Mouse (Mus musculus) frontal cortex, adult 2 months (tissue): ENCODE data around the gene Pla2g2c. TPM values are rescaled to one million over a fixed set of nuclear protein-coding genes. Genes with fewer than 3 reads are reported as not detected.

ENCODE experiments used
- DNase-seq, 2 experiments: peaks; one replicate each; pipeline ENCODE4 v3.0.0; 2022; ENCODE audit warnings: low spot score in 1 of 2; ENCODE audit errors: extremely low spot score in 1 of 2
- polyA plus RNA-seq: library from polyadenylated mRNA; depleted of rRNA; stranded (reverse); fragments of >200 nt; gene quantifications from 2 replicates; pipeline ENCODE4 v1.2.3, GENCODE M21; 2012; rRNA removed

Gene Pla2g2c
- 0.16 and 0.29 TPM in 2 replicates for polyA plus RNA-seq

DNA sequence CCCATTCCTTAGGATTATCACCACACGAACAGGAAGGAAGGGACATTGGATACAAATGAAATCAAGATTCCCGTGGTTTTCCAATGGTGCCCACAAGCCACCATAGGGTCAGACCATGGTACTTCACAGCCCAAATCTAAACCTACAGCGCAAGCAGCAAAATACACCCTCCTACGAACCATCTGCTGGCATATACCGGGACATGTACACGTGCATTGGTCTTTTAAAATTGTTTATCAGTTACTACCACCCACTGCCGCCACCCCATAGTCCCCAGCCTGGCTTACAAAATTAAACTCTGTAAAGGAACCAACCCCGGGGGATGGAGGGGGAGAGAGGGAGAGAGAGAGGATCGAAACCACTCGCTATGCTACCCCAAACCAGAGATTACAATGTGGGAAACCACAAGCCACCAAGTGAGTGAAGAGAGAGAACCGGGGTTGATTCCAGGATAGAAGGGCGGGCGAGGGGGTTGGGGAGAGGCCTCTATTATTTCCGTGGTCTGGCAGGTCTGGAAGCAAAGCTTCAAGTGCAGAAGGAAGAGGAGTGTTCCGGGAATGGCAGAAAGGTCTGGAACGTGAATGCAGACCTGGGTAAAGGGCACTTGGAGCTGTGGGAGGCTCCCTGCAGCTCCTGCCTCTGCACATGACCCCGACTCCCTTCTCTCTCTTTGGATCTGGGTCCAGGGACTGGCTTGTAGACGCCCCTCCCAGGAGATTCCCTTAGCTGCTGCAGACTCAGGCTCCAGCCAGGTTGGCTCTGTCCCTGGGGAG, at the start of gene Pla2g2c:
TSS of gene Pla2g2c (plus strand) at position 439 of the 773 bp plus-strand sequence.
- DNase-seq: peak; percentile 71 to 80

DNA sequence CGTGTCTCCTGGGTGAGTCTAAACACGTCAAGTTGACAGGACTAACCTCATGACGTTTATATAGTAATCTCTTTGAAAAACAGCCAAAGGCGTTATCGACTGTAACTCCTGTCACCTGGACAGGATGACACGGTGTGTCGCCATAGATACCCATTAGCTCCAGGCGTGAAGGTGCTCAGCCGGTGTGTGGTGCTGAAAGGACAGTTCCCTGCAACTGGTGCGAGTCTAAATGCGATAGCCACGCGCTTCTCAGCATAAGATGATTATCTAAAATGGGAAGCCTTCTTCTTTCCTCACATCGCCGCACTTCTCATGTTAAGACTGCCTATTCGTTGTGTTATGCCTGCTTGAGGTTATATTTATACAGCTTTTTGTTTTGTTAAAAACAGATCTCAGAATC, 48.1 kb upstream of the Pla2g2c start:
- no peak for DNase-seq

DNA sequence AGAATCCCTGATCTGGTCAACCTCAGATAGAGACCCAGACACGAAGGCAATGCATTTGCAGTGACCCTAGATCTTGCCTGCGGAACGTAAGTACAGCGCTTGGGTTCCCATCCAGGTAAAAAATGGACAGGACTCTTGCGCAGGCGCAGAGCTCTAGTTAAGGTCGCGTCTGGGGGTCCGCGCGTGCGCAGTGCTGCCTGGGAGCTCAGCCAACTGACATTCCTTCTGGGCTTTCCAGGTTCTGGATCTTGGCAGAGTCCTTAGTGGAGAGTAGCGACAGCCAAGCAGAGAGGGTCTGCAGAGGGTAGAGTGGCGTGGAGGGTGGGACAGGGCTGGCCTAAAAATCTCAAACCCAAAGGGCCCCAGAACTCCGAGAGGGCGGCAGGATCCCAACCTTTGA, 47.0 kb upstream of the Pla2g2c start:
- DNase-seq: peak in 1 of 2 experiments; percentile 78

DNA sequence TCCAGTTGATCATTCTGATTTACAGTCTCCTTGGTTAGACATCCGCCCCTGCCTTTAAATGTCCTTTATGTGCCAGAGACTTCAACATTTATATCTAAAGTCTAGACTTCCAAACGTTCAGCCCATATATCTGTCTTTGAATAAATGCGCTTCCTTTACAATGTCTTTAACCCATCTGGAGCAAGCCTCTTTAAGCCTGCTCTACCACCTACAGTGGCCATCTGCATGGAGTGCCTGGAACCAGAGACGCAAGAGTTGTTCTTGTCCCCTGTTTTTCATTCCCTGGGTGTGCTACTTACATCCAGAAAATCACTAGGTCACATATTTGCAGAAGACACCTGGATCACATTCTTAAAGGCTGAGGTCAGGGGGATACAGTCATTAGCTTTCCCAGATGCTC, 44.5 kb upstream of the Pla2g2c start:
- DNase-seq: no peak

DNA sequence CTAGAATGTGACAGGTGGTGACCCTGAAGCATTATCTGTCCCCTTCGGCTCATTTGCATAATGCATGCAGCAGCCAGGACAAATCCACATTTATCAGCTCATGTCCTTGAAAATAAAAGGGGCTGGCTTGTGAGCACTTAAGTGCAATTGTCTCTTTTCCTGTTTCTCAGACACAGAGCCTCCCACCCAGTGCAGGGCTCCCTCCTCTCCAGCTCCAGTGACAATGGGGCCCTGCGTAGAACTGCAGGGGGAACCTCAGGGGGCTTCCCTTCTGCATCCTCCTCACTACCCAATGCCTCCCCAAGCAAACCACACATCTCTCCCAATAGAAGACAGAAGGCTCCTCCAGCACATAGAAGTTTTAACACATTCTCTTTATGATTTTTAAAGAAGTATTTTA, 41.8 kb upstream of the Pla2g2c start:
- DNase-seq: no peak

DNA sequence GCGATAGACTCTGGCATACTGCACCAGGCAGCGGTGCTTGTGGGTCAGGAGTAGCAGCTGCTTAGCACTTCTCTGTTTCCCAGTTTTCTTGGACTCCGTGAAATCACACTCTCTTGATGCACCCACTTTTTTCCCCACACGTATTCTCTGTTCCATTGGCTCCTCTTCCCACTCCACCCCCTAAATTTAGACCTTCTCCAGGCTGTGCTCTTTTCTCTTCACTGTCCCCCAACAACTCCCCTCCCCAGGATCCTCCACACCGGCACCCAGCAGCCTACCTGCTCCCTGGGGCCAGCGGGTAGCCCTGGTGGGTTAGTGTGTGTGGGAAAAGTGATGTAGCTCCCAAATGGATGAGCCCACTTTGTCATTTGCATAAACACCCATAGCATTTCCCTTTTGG, 38.8 kb upstream of the Pla2g2c start:
- peak; percentile 71 to 72 for DNase-seq

DNA sequence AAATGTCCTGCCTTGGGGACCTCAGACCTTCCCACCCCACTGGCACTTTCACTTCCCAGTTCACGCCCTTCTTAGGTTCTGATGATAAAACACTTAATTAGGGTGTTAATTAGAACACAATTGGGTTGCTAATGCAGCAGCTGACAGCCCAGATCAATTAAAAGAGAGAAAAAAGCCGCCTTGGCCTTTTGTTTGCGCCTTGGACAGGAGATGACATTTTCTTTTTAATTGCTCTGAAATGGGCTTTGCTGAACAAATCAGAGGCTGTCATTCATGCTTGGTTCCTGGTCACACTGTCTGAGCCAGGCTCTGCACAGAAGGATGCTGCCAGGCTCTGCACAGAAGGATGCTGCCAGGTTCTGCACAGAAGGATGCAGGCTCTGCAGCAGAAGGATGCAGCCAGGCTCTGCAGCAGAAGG, 35.5 kb upstream of the Pla2g2c start:
- DNase-seq: no peak

DNA sequence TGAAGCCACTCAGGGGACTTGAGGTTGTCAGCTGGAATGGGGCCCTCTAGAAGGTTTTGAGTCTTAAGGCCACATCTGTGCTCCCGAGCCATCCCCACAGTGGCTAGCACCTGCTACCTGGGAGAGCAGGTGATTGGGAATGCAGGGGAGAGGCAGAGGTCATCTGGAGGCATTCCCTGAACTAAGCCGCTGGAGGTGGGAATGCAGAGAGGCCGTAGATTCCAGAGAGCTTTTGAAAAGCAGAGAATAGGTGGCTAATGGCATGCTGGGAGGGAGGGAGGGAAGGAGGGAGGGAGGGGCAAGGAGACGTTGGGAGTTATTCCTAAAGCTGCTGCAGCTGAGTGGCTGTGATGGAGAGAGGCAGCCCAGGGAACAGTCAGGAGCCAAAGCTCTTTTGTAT, 34.0 kb upstream of the Pla2g2c start:
- no peak for DNase-seq

DNA sequence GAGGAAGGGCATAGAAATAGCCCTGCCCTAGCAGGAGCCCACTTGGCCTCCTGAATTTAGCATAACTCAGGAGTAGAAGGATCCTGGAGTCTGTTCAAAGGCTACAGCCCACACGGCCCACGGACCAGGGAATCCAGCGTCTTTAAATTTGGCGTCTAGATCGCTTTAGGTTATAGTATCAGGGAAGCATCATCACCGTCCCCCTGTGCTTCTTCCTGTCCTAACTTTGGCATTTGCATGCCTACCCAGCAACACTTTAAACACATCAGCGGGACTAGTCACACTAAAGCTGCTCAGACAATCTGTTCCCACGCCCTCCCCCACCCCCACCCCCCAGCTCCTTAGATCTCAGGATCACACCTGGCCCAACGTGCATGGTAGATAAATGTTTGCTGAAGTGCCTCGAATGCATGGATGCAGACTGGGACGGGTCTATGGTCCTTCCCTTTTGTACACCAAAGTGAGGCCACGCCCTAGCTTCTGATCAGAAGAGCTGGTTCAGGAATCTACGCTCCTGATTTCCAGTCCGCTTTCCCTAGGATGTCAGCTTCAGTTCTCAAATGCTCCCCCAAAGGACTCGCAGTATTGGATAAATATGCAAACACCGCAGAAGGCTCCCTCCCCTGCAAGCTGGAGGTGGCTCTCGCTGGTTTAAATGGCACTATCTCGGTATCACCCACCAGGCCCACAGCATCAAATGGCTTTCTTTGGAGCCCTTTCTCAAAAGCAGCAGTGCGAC, 33.0 kb upstream of the Pla2g2c start:
- DNase-seq: peak; percentile 79 to 81

DNA sequence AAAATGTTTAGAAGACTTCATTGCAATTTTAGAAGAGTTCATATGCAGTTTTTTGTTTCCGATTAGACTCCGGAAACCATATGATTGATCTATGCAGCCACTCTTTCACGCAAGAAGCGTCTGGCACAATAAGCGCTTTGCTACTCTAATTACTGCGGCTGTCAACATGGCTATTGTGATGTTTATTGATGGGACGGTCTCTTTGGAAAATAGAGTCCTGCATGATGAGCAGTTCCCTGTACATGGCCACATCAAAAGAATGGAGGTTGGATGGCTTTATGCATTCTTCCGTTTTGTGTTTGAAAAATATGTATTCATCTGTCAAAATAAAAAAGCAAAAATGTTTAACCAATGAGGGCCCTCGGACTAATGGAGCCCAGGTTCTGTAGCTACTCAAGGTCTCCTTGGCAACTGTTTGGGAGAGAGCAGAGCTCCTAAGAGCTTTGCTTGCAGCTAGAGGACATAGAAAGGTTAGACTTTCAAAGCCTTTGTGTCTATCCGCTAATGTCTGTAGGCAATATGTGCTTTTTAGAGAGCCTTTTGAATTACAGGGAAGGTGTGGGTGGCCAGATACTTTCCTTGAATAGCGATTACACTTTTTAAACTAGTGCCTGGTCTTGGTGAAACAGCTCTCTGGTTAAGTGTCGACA, 31.4 kb upstream of the Pla2g2c start:
- no peak for DNase-seq

DNA sequence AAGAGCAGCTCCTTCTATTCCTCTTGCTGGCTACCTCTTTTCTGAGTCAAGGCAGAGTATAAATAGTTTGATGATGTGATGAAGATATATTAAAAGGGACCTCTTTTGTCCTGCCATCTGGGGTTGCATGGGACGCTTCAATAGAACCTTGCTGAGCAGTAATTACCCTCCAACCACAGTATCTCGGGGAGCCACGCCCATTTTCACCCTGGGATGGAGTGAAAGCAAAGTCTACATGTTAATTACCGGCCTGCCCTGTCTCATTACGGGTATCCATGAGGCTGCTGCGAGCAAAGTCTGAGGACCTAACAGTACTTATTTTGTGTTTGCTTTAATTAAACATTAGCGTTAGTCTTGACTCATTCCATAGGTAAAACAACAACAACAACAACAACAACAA, 27.9 kb upstream of the Pla2g2c start:
- no peak for DNase-seq

DNA sequence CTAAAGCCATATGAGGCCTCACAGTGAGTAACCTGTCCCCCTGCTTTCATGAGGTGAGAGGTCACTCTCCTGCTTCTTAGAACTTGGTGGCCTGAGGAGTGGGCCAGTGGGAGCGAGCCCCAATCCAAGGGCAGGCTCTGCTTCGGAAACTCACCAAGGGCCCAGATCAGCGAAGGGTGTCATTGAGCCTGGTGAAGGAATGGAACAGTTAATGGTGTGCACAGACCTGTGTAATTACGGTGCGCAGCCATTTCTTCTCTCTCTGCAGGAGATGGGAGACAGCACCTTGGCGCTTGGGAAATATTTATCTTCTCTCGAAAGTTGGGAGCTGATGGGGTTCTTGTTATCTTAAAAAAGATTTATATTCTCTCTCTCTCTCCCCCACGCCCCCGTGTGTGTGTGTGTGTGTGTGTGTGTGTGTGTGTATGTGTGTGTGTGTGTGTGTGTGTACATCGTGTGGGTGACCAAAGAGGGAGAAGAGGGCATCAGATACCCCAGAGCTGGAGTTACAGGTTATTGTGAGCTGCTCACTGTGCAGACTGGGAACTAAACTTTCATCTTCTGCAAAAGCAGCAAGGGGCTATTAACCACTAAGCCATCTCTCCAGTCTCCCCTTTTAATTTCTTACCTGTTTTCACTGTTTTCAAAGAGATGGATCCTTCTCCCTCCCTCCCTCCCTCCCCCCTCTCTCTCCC, 27.3 kb upstream of the Pla2g2c start:
- DNase-seq: no peak

DNA sequence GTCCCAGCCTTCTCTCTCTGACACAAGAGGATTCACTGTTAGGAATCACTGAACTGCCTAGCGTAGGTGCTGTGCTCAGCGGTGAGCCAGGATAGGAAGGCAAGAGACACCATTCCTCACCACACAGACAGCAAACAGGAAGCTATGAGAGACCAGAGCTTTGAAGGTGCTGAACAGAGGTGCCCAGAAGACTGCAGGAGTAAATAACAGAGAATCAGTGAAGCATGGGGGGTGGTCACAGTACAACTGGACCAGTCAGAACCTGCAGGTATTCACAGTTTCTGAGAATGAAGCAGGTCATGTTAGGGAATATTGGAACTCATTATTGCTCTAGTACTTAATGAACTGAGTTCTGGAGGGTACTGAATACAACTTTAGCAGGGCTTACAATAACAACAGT, 26.3 kb upstream of the Pla2g2c start:
- no peak for DNase-seq

DNA sequence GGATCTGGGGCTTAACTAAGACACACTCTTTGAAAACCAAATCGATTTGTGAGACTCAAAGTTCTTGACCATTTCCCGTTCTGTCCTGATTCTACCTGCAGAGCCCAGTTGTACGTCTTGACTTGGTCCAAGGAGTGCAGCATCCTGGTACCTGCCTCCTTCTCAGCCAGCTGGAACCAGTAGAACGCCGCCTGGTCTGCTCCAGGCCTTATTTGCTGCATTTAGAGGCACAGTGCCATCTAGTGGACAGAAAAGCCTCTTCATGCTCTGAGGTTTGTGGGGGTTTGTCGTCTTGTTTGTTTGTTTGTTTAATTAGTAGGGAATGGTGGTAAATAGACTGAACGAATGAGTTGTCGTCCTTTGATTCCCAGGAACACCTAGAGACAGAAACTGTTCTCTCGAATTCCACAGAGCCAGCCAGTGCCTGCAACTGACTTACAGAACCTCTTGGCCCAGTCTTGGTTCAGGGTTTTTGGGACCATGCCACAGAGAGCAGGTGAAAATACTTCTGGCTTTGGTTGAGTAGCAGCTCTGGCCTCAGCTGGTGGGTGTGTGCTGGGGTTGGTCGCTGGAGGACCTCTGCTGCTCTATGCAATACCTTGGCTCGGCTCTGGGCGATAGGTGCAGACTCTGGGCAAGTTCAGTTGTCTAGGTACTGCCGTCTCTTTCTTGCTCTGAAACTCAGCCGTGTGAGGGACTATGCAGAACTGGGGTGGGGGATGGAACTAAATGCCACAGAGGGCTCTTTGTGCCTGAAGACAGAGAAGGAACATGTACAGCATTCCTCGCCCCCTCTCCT, 24.2 kb upstream of the Pla2g2c start:
- DNase-seq: peak in 1 of 2 experiments; percentile 89

DNA sequence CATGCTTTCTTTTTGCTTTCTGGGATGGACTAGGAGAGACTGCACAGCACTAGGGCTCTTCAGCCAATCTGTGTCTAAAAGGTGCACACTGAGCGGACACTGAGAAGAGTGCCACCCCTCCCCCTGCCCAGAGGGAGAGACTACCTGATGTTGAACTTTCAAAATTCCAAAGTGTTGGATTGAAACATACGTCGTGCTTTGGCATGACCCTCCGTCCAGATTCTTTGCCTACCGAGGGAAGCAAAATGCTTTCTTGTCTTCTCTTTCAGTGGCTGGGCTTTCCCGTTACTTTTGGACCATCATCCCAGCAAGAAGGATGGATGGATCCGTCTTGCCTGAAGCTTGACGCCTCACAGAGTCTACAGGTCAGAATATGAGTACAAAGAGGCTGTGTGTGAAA, 23.5 kb upstream of the Pla2g2c start:
- no peak for DNase-seq

DNA sequence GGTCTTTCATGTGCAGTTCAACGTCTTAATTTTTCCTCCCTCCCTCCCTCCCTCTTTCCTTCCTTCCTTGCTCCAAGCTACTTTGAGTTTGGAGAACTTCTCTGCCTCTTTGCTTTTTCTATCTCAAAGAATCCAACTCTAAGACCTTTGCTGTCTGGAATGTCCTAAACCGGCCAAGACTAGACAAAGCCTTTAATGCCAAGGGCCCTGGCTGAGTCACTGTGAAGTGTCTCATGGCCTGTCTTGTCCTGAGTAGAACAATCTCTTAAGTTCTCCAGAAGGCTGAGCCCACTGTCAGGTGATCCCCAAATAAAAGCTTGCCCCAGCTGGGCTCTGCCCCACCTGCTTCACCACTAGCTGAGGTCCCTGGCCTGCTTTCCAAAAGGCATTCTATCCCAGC, 22.6 kb upstream of the Pla2g2c start:
- no peak for DNase-seq

DNA sequence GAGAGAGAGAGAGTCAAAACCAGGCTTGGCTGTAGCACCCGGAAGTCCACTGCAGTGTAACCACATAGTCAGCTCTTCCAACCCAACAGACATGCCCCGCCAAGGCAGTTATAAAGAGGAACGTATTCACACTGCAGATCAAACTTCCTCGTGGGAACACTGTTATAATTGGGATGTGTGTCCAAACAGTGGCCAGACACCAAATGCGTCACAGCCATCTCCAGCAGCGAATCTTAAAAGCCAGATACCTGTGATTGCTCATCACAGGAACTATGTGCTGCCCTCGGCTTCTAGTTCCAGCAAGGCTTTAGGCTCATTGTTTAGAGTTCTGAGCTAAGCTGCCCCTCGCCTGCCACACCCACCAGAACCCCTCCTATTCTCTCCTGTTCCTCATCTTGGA, 22.1 kb upstream of the Pla2g2c start:
- no peak for DNase-seq

DNA sequence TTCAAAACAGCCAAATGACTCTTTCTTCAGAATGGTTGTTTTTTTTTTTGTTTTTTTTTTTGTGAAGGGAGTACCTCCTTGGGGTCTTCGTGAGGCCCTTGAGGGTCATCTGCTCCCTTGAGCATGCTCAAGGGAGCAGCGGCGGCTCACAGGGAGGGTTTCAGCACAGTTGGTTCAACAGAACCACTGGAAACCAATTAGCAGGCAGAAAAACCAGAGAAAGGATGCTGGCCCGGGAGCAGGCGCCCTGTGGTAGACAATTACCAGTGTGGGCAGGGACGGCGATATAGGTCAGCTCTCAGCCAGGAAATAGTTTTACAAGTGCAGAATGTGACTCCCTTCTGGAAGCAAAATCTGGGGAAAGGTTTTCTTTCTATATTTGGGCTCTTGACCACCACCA, 21.0 kb upstream of the Pla2g2c start:
- no peak for DNase-seq

DNA sequence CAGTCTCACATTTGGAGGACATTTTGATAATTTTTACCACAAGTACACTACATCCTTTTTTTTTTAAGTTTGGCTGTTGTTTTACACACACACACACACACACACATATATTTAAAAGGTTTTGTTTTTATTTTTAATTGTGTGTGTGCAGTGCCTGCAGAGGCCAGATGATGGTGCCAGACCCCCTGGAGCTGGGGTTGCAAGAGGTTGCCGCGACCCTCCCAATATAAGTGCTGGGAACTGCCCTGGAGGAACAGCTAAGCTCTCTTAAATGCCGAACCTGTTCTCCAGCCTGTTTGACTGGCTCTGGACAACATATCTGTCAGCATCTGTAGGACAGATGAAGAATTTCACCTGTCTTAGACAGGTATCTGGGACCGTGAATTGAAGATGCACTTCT, 20.4 kb upstream of the Pla2g2c start:
- no peak for DNase-seq

DNA sequence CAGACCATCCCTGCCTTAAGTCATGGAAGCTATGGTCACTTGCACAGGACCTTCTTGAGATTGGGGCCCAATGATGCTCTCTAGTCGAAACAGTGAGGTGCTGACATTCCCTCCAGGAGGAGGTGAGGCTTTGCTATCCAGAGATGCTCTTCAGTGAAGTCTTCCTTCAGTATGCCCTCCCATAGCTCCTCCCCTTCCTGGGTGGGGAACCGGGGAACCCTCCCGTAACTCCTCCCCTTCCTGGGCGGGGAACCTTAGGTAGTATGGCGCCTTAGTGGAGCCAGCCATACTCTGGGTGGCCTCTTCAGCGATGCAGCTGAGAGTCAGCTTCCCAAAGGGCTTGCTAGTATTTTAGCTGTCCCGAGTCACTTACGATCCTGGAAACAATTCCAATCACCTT, 18.0 kb upstream of the Pla2g2c start:
- no peak for DNase-seq
